Mouse (Mus musculus) kidney, adult 9 months (tissue): Measurements from ENCODE around the gene Rnf38.

Experiments
- DNase-seq: peaks from one replicate; pipeline ENCODE4 v3.0.0; 2022

The Rnf38 gene

GRCm38 (mm10) chr4:44113393-44114138 is 120.0 kb downstream of the Rnf38 start:
- no peak for DNase-seq

GRCm38 (mm10) chr4:44112741-44113140 is 120.8 kb downstream of the Rnf38 start:
- peak; percentile 24 for DNase-seq

- no peak for DNase-seq
Measured at GRCm38 (mm10) chr4:44110771-44111170, 122.8 kb downstream of the Rnf38 start.

- no peak for DNase-seq
Measured at GRCm38 (mm10) chr4:44108297-44108696, 125.3 kb downstream of the Rnf38 start.

- peak; percentile 45 for DNase-seq
Measured at GRCm38 (mm10) chr4:44107339-44107738, 126.2 kb downstream of the Rnf38 start.

- no peak for DNase-seq
Measured at GRCm38 (mm10) chr4:44106297-44106821, 127.2 kb downstream of the Rnf38 start.

- peak; percentile 16 for DNase-seq
Measured at GRCm38 (mm10) chr4:44104195-44104917, 129.2 kb downstream of the Rnf38 start.

GRCm38 (mm10) chr4:44103620-44104019 is 130.0 kb downstream of the Rnf38 start:
- no peak for DNase-seq

- DNase-seq = no peak
Measured at GRCm38 (mm10) chr4:44097576-44098335, 135.8 kb downstream of the Rnf38 start.

- DNase-seq = no peak
Measured at GRCm38 (mm10) chr4:44094475-44094874, 139.1 kb downstream of the Rnf38 start.

GRCm38 (mm10) chr4:44092359-44092758 is 141.2 kb downstream of the Rnf38 start:
- no peak for DNase-seq

- no peak for DNase-seq
Measured at GRCm38 (mm10) chr4:44085566-44085965, 148.0 kb downstream of the Rnf38 start.

- DNase-seq = no peak
Measured at GRCm38 (mm10) chr4:44084602-44085325, 148.8 kb downstream of the Rnf38 start.

- DNase-seq = peak; percentile 44
Measured at GRCm38 (mm10) chr4:44083945-44084344, 149.6 kb downstream of the Rnf38 start, which contains the start of gene Gne. TSS of gene Gne (minus strand) at chr4:44084177.

GRCm38 (mm10) chr4:44078358-44078933 is 155.1 kb downstream of the Rnf38 start:
- DNase-seq = no peak
